Mouse (Mus musculus): ENCODE results near the gene Elane.

- TF ChIP-seq POLR2A (IDR thresholded peaks at IDR 0.05; ENCODE audit: low read depth, low read length): no peak
- TF ChIP-seq CTCF (conservative IDR thresholded peaks at IDR 0.05; ENCODE audit: insufficient read depth, insufficient read length, low read depth, low read length): no peak
These were observed 44.8 kb downstream of the Elane start for GRCm38 (mm10) chr10:79930826-79931186.

Data from kidney, adult 2 months (tissue).